Mouse (Mus musculus) mouse trophoblast stem cell (cell line): Measurements from ENCODE around the gene Acsf2.

Experiments
- in situ Hi-C, 2 experiments: fragments of 300-500 bp; cut with MseI, MboI; formaldehyde crosslinking; loops; 2 replicates in 1 of 2; 3 replicates in 1 of 2; pipeline ENCODE4 v1.15.1; 2025

Gene Acsf2

GRCm38 (mm10) chr11:94548041-94548784 is 53.5 kb downstream of the Acsf2 start:
- in situ Hi-C loops: no loop called here

GRCm38 (mm10) chr11:94547271-94547670 is 54.4 kb downstream of the Acsf2 start:
- in situ Hi-C loops: no loop called here

- in situ Hi-C loops: no loop called here
Observed at GRCm38 (mm10) chr11:94546381-94546780, 55.3 kb downstream of the Acsf2 start.

GRCm38 (mm10) chr11:94544422-94544821 is 57.2 kb downstream of the Acsf2 start:
- in situ Hi-C loops: no loop called here

- in situ Hi-C loops: no loop called here
Observed at GRCm38 (mm10) chr11:94543932-94544331, 57.7 kb downstream of the Acsf2 start.

GRCm38 (mm10) chr11:94543344-94543743 is 58.3 kb downstream of the Acsf2 start:
- in situ Hi-C loops: no loop called here

- in situ Hi-C loops: no loop called here
Observed at GRCm38 (mm10) chr11:94542400-94542799, 59.3 kb downstream of the Acsf2 start.

GRCm38 (mm10) chr11:94539761-94540160 is 61.9 kb downstream of the Acsf2 start:
- in situ Hi-C loops: no loop called here

GRCm38 (mm10) chr11:94538733-94539292 is 62.9 kb downstream of the Acsf2 start:
- in situ Hi-C loops: no loop called here

- in situ Hi-C loops: no loop called here
Observed at GRCm38 (mm10) chr11:94533171-94533570, 68.5 kb downstream of the Acsf2 start.

GRCm38 (mm10) chr11:94528879-94529278 is 72.8 kb downstream of the Acsf2 start:
- in situ Hi-C loops: no loop called here

- in situ Hi-C loops: no loop called here
Observed at GRCm38 (mm10) chr11:94526171-94526879, 75.3 kb downstream of the Acsf2 start.

- in situ Hi-C loops: no loop called here
Observed at GRCm38 (mm10) chr11:94521219-94521843, 80.3 kb downstream of the Acsf2 start, which contains the start of gene Mycbpap. Gene Mycbpap (minus strand): TSS chr11:94521742.

- in situ Hi-C loops: no loop called here
Observed at GRCm38 (mm10) chr11:94513452-94513851, 88.2 kb downstream of the Acsf2 start.

GRCm38 (mm10) chr11:94508976-94509375 is 92.7 kb downstream of the Acsf2 start:
- in situ Hi-C loops: no loop called here
